Mouse (Mus musculus): Measurements from ENCODE around the gene Zdhhc12. TPM values are rescaled to one million over a fixed set of nuclear protein-coding genes. Genes with fewer than 3 reads are reported as not detected.

The Zdhhc12 gene
- total RNA-seq, 4 experiments from 2014 or later = 3.1 to 3.9 (median 3.4) TPM

GRCm38 (mm10) chr2:30100214-30100613 lies 6.8 kb upstream of the Zdhhc12 start:
- no peak for DNase-seq (ENCODE audit: low spot score in 2 of 2)

- no peak for DNase-seq (ENCODE audit: low spot score in 2 of 2)
These were observed 2.6 kb upstream of the Zdhhc12 start for GRCm38 (mm10) chr2:30095882-30096527.

GRCm38 (mm10) chr2:30094208-30094588 lies 750 bp upstream of the Zdhhc12 start:
- no peak for DNase-seq (ENCODE audit: low spot score in 2 of 2)

- no peak for DNase-seq (ENCODE audit: low spot score in 2 of 2)
These were observed 1.0 kb downstream of the Zdhhc12 start for GRCm38 (mm10) chr2:30092280-30092918.

- DNase-seq (ENCODE audit: low spot score in 2 of 2) = no peak
These were observed 1.9 kb downstream of the Zdhhc12 start for GRCm38 (mm10) chr2:30091521-30091920.

- no peak for DNase-seq (ENCODE audit: low spot score in 2 of 2)
These were observed 6.1 kb downstream of the Zdhhc12 start for GRCm38 (mm10) chr2:30087310-30087709.

- no peak for DNase-seq (ENCODE audit: low spot score in 2 of 2)
These were observed 8.8 kb downstream of the Zdhhc12 start for GRCm38 (mm10) chr2:30084632-30085031.

GRCm38 (mm10) chr2:30084113-30084512 lies 9.3 kb downstream of the Zdhhc12 start:
- no peak for DNase-seq (ENCODE audit: low spot score in 2 of 2)

- no peak for DNase-seq (ENCODE audit: low spot score in 2 of 2)
These were observed 13.2 kb downstream of the Zdhhc12 start for GRCm38 (mm10) chr2:30080181-30080800.

GRCm38 (mm10) chr2:30078760-30079159 lies 14.7 kb downstream of the Zdhhc12 start:
- DNase-seq (ENCODE audit: low spot score in 2 of 2) = no peak

GRCm38 (mm10) chr2:30078349-30078712 lies 15.1 kb downstream of the Zdhhc12 start:
- DNase-seq (ENCODE audit: low spot score in 2 of 2) = no peak

GRCm38 (mm10) chr2:30077502-30078348 lies 15.7 kb downstream of the Zdhhc12 start, which contains the start of gene Pkn3:
Gene Pkn3, plus strand, starts transcription at chr2:30077684.
- peak; percentile 62 to 66 for DNase-seq (ENCODE audit: low spot score in 2 of 2)

GRCm38 (mm10) chr2:30076959-30077358 lies 16.5 kb downstream of the Zdhhc12 start:
- DNase-seq (ENCODE audit: low spot score in 2 of 2) = no peak

- DNase-seq (ENCODE audit: low spot score in 2 of 2) = no peak
These were observed 17.0 kb downstream of the Zdhhc12 start for GRCm38 (mm10) chr2:30076439-30076838.

GRCm38 (mm10) chr2:30075625-30076024 lies 17.8 kb downstream of the Zdhhc12 start:
- DNase-seq (ENCODE audit: low spot score in 2 of 2) = no peak

GRCm38 (mm10) chr2:30073285-30073684 lies 20.2 kb downstream of the Zdhhc12 start:
- DNase-seq (ENCODE audit: low spot score in 2 of 2) = no peak

GRCm38 (mm10) chr2:30072875-30073274 lies 20.6 kb downstream of the Zdhhc12 start:
- DNase-seq (ENCODE audit: low spot score in 2 of 2) = no peak

- no peak for DNase-seq (ENCODE audit: low spot score in 2 of 2)
These were observed 25.5 kb downstream of the Zdhhc12 start for GRCm38 (mm10) chr2:30067962-30068361.

GRCm38 (mm10) chr2:30067031-30067888 lies 26.2 kb downstream of the Zdhhc12 start:
- DNase-seq (ENCODE audit: low spot score in 2 of 2) = no peak

GRCm38 (mm10) chr2:30066046-30066901 lies 27.2 kb downstream of the Zdhhc12 start:
- DNase-seq (ENCODE audit: low spot score in 2 of 2) = peak; percentile 93 to 96

Measured in gastrocnemius, adult 8-10 months (tissue).